Mouse (Mus musculus): ENCODE measurements around the gene Itpa. TPM values are rescaled to one million over a fixed set of nuclear protein-coding genes. Genes with fewer than 3 reads are reported as not detected.
A peak's percentile ranks its signal among the peaks of the same experiment; 100 is the strongest.

The Itpa gene
- total and polyA plus RNA-seq, 3 experiments = 102 to 137 TPM; not detected in 1

DNA sequence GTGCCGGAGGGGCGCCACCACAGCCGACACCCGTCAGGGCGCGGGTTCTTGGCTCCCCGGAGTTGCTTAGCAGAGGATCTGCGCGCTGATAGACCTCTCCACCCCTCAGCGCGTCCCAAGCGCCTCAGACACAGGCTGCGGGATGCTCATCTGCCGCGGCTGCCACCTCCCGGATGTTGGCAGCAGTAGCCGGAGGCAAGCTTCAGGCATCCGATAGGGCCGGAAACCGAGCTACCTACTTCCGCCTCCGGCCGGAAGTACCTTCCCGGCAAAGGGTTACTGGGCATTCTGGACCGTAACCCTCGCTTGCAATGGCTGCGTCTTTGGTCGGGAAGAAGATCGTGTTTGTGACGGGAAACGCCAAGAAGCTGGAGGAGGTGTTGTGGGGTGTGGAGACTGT, at the start of gene Itpa (continued):
- TF ChIP-seq ELF1 (IDR thresholded peaks at IDR 0.05; ENCODE audit: low read depth, low read length) (peak; percentile 86), CHD2 (IDR thresholded peaks at IDR 0.05; ENCODE audit: low read length) (no peak), MYB (IDR thresholded peaks at IDR 0.05; ENCODE audit: low read depth, low read length) (no peak)

- Histone ChIP-seq H3K9me3 (replicated peaks; ENCODE audit: insufficient read depth, low read length) (no peaks in the 10 kb centered on the region), H3K9ac (ENCODE audit: control insufficient read depth, low read depth, low read length, poor library complexity, severe bottlenecking) (no peak overlapping the region), H3K4me3 (ENCODE audit: control insufficient read depth in 1 of 2, insufficient read depth in 1 of 2, low read depth in 2 of 2, low read length in 2 of 2) (no peak overlapping the region), H3K79me2 (ENCODE audit: control insufficient read depth, insufficient read depth, low read length, poor library complexity) (peaks cover 10% of the 10 kb centered on the region), H3K27me3 (ENCODE audit: control insufficient read depth in 1 of 2, insufficient read depth in 2 of 2, low read length in 2 of 2) (no peaks in the 10 kb centered on the region), H3K27ac (ENCODE audit: control insufficient read depth, low read depth, low read length) (no peak overlapping the region), H3K36me3 (ENCODE audit: control insufficient read depth in 1 of 2, insufficient read depth in 2 of 2, low read length in 2 of 2) (peaks cover 0 to 31% of the 10 kb centered on the region in 2 experiments; a peak in 2 of 4 replicates), H3K4me1 (ENCODE audit: control insufficient read depth in 1 of 2, insufficient read depth in 2 of 2, low read length in 2 of 2) (no peaks in the 10 kb centered on the region)
- TF ChIP-seq ELF1 (IDR thresholded peaks at IDR 0.05; ENCODE audit: low read depth, low read length) (no peak), SMC3 (IDR thresholded peaks at IDR 0.05; ENCODE audit: low read depth, low read length) (no peak), POLR2AphosphoS5 (IDR thresholded peaks at IDR 0.05; ENCODE audit: borderline replicate concordance, low read depth, low read length) (no peak), MXI1 (IDR thresholded peaks at IDR 0.05; ENCODE audit: low read depth, low read length) (no peak), TCF12 (IDR thresholded peaks at IDR 0.05; ENCODE audit: low read depth, low read length) (no peak), E2F4 (IDR thresholded peaks at IDR 0.05; ENCODE audit: borderline replicate concordance, low read depth, low read length) (no peak), TAL1 (IDR thresholded peaks at IDR 0.05; ENCODE audit: low read length) (no peak), MAZ (IDR thresholded peaks at IDR 0.05; ENCODE audit: low read depth, low read length) (no peak), CTCF (IDR thresholded peaks at IDR 0.05 in 2 of 3, conservative IDR thresholded peaks at IDR 0.05 in 1 of 3; ENCODE audit: control insufficient read depth in 1 of 3, insufficient read depth in 1 of 3, low read depth in 2 of 3, low read length in 3 of 3, poor library complexity in 1 of 3, severe bottlenecking in 1 of 3) (no peak), POLR2A (IDR thresholded peaks at IDR 0.05; ENCODE audit: control insufficient read depth in 1 of 2, insufficient read depth in 1 of 2, low read depth in 1 of 2, low read length in 2 of 2, poor library complexity in 1 of 2) (no peak), ZMIZ1 (IDR thresholded peaks at IDR 0.05; ENCODE audit: low read depth, low read length) (no peak), HCFC1 (IDR thresholded peaks at IDR 0.05; ENCODE audit: low read depth, low read length) (no peak), MEF2A (IDR thresholded peaks at IDR 0.05; ENCODE audit: extremely low read depth, insufficient replicate concordance, low read depth, low read length, poor library complexity, severe bottlenecking) (no peak), MAFK (IDR thresholded peaks at IDR 0.05; ENCODE audit: borderline replicate concordance, low read depth, low read length) (no peak), KAT2A (conservative IDR thresholded peaks at IDR 0.05; ENCODE audit: low read depth, low read length) (no peak), UBTF (IDR thresholded peaks at IDR 0.05; ENCODE audit: borderline replicate concordance, insufficient read depth, low read depth, low read length) (no peak), GATA1 (IDR thresholded peaks at IDR 0.05; ENCODE audit: low read depth, low read length) (no peak)
- no peak for DNase-seq (ENCODE audit: low read depth, low spot score)
Observed at GRCm38 (mm10) chr2:130618972-130619371, 48.4 kb upstream of the Itpa start.

GRCm38 (mm10) chr2:130628424-130628823, 39.0 kb upstream of the Itpa start:
- peaks cover 35% of the 10 kb centered on the region for H3K79me2 ChIP-seq (ENCODE audit: control insufficient read depth, insufficient read depth, low read length, poor library complexity)
- H3K9ac ChIP-seq (ENCODE audit: control insufficient read depth, low read depth, low read length, poor library complexity, severe bottlenecking) = peak overlapping the region; percentile 94
- no peak overlapping the region for H3K27ac ChIP-seq (ENCODE audit: control insufficient read depth, low read depth, low read length)
- no peaks in the 10 kb centered on the region for H3K9me3 ChIP-seq (replicated peaks; ENCODE audit: insufficient read depth, low read length)
- no peaks in the 10 kb centered on the region for H3K27me3 ChIP-seq (ENCODE audit: control insufficient read depth in 1 of 2, insufficient read depth in 2 of 2, low read length in 2 of 2)
- peaks cover 0 to 13% of the 10 kb centered on the region in 2 experiments; a peak in 2 of 4 replicates for H3K4me1 ChIP-seq (ENCODE audit: control insufficient read depth in 1 of 2, insufficient read depth in 2 of 2, low read length in 2 of 2)
- TF ChIP-seq SIN3A (IDR thresholded peaks at IDR 0.05; ENCODE audit: low read length) (peak; percentile 3; the same call in 1 of the 2 replicates), RAD21 (IDR thresholded peaks at IDR 0.05; ENCODE audit: low read depth, low read length) (no peak; the same call in none of the 2 replicates), SMC3 (IDR thresholded peaks at IDR 0.05; ENCODE audit: low read depth, low read length) (0 out of 2 replicates have a peak, but pooled peaks have one; percentile 21), TBP (IDR thresholded peaks at IDR 0.05; ENCODE audit: low read depth, low read length) (no peak), KAT2A (conservative IDR thresholded peaks at IDR 0.05; ENCODE audit: low read depth, low read length) (no peak), ZNF384 (IDR thresholded peaks at IDR 0.05; ENCODE audit: low read depth, low read length) (peak; percentile 30; the same call in 1 of the 2 replicates), POLR2A (IDR thresholded peaks at IDR 0.05; ENCODE audit: control insufficient read depth in 1 of 2, insufficient read depth in 1 of 2, low read depth in 1 of 2, low read length in 2 of 2, poor library complexity in 1 of 2) (no peak), USF1 (IDR thresholded peaks at IDR 0.05; ENCODE audit: low read depth, low read length) (no peak), TAL1 (IDR thresholded peaks at IDR 0.05; ENCODE audit: low read length) (no peak), CTCF (IDR thresholded peaks at IDR 0.05 in 2 of 3, conservative IDR thresholded peaks at IDR 0.05 in 1 of 3; ENCODE audit: control insufficient read depth in 1 of 3, insufficient read depth in 1 of 3, low read depth in 2 of 3, low read length in 3 of 3, poor library complexity in 1 of 3, severe bottlenecking in 1 of 3) (peak; percentile 37 to 52 (median 46))
- H3K36me3 ChIP-seq (ENCODE audit: control insufficient read depth in 1 of 2, insufficient read depth in 2 of 2, low read length in 2 of 2) = peaks cover 17 to 18% of the 10 kb centered on the region in 2 experiments
- H3K4me3 ChIP-seq (ENCODE audit: control insufficient read depth in 1 of 2, insufficient read depth in 1 of 2, low read depth in 2 of 2, low read length in 2 of 2) = peak overlapping the region; percentile 92 to 99; a peak in 3 of 4 replicates
- DNase-seq (ENCODE audit: low read depth, low spot score) = peak; percentile 69
